Mouse (Mus musculus): ENCODE results near the gene Tor1a. TPM values are rescaled to one million over a fixed set of nuclear protein-coding genes. Genes with fewer than 3 reads are reported as not detected.

The Tor1a gene
- polyA plus RNA-seq (2015; fragmentation: Nextera tagmentation; extraction: Ambion mirVana) = 95.0 and 105 TPM in 2 replicates

DNA sequence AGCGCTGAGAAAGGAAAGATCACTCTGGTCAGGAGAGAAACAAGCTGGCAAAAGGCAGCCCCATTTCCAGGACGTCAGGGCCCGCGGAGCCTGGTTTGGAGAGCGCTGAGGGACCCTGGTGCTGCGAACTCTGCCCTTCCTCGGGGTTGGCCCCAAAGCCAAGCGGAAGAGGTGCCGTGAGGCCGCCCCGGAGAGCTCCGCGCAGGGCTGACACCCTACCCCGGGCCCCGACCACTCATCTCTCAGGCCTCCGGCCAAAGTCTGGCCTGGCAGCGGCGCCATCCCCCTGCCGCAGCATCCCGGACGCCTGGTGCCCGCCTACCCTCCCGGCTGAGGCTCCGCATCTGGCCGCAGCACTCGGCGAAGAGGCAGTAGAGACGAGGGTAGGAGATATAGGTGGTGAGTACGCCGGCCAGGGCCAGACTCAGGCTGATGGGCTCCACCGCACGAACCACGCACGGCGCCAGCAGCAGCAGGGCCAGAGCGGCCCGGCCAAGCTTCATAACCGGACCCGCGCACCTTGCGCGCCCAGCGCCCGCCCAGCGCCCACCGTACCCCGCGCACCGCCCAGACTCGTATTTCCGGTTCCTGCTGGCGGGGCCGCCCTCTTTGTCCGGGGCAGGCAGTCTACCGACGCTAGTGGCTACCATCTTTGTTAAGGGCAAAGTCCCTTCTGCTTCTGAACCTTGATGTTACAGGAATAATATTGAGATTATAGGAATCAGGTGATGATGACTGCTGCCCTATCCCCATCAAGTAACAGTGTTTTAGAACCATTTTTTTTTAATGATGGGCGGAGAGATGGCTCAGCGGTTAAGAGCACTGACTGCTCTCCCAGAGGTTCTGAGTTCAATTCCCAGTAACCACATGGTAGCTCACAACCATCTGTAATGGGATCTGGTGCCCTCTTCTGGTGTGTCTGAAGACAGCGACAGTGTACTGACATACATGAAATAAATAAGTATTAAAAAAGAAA, at the start of gene Tor1a:
TSS of gene Tor1a (minus strand) at position 582 of the 976 bp plus-strand sequence.
- 2% methylated on average over 59 of the region's 59 CpGs for WGBS
- Histone ChIP-seq H3K4me1 (peaks cover 28% of the 10 kb centered on the region), H3K4me2 (peak within 1 kb of the TSS; percentile 98), H3K9me3 (replicated peaks) (no peaks in the 10 kb centered on the region), H3K27me3 (no peaks in the 10 kb centered on the region), H3K27ac (peak within 1 kb of the TSS; percentile 61), H3K9ac (peak within 1 kb of the TSS; percentile 97), H3K36me3 (ENCODE audit: poor library complexity, severe bottlenecking) (peaks cover 47% of the 10 kb centered on the region), H3K4me3 (peak within 1 kb of the TSS; percentile 98)
- ATAC-seq = peak; percentile 96

DNA sequence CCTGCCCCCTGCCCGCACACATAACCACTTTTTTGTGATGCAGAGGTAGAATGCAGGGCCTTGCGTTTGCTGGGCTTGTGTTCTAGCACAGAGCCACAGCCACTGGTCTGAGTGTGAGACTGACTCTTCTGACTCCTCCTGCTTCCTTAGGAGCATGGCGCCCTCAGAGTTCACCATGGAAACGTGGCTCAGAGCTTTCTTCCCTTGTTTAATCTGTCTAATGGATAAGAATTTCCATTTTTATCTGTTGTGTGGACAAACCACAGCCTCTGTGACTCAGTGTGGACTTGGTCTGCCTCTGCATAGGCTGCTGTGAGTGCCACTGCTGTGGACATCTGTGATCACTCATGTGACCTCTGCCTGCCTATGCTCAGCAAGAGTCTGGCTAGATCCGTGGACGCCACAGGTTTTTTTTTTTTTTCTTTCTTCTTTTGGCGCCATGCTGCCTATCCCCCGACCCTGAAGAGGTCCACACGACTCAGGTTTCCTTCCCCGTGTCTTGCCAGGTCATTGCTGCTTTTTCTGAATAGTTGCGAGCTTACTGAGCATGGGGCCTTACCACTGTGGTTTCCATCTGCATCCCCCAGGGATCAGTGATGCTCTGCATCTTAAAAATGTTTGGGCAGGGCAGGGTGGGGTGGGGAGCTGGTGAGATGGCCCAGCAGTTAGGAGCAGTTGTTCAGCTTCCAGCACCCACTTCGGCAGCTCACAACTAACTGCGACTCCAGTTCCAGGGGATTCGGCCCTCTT, 45.8 kb upstream of the Tor1a start:
- H3K9ac ChIP-seq = no peak overlapping the region
- H3K27me3 ChIP-seq = no peaks in the 10 kb centered on the region
- H3K4me3 ChIP-seq = no peak overlapping the region
- H3K9me3 ChIP-seq (replicated peaks) = no peaks in the 10 kb centered on the region
- H3K4me2 ChIP-seq = no peak overlapping the region
- H3K36me3 ChIP-seq (ENCODE audit: poor library complexity, severe bottlenecking) = peaks cover 66% of the 10 kb centered on the region
- no peak for ATAC-seq
- WGBS = 76% methylated on average over 14 of the region's 14 CpGs
- H3K4me1 ChIP-seq = no peaks in the 10 kb centered on the region
- H3K27ac ChIP-seq = no peak overlapping the region

DNA sequence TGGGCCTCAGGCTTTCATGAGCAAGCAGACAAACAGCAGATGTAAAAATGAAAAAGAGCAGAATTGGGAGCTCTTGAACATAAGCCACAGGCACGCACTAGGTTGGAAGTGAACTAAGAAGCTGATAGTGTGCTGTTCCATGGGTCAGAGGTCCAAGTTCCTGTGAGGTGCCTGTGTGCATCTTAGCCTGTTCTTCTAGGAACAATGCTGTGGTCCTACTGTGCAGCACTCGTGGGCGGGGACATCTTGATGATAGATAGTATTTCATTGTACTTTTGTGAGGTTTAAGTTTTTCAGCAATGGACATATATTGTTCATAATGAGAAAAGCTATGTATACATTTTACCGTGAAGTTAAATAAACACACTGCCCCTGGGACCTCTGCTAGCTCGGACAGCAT, 39.5 kb upstream of the Tor1a start:
- Histone ChIP-seq H3K4me2 (no peak overlapping the region), H3K4me3 (no peak overlapping the region), H3K9me3 (replicated peaks) (no peaks in the 10 kb centered on the region), H3K9ac (no peak overlapping the region), H3K27ac (no peak overlapping the region), H3K36me3 (ENCODE audit: poor library complexity, severe bottlenecking) (peaks cover 80% of the 10 kb centered on the region), H3K27me3 (no peaks in the 10 kb centered on the region), H3K4me1 (peaks cover 5% of the 10 kb centered on the region; the same call in 1 of the 2 replicates)
- ATAC-seq = no peak
- WGBS = 91% methylated on average over 5 of the region's 5 CpGs

DNA sequence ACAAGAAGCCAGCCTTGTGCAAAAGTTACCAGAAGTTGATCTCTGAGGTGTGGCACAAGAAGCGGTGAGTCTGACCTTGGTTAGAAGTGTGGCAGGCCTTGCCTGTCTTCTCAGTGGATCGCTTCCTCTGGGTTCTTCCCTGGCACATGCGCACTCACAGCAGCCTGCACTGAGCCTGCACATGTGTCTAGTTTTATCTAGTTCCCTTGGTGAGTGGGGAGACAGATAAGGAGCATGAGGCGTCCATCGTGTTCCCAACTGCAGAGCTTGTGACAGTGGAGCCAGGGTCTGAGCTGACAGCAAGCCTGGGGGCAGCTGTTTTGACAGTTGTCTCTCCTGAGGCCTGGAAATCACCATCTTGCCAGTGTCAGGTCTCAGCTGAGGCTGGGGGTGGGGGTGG, 38.7 kb upstream of the Tor1a start:
- 93% methylated on average over 5 of the region's 5 CpGs for WGBS
- no peak for ATAC-seq
- no peaks in the 10 kb centered on the region for H3K9me3 ChIP-seq (replicated peaks)
- H3K4me3 ChIP-seq = no peak overlapping the region
- H3K4me1 ChIP-seq = peaks cover 5% of the 10 kb centered on the region; the same call in 1 of the 2 replicates
- no peaks in the 10 kb centered on the region for H3K27me3 ChIP-seq
- no peak overlapping the region for H3K4me2 ChIP-seq
- no peak overlapping the region for H3K27ac ChIP-seq
- H3K9ac ChIP-seq = no peak overlapping the region
- H3K36me3 ChIP-seq (ENCODE audit: poor library complexity, severe bottlenecking) = peaks cover 80% of the 10 kb centered on the region

DNA sequence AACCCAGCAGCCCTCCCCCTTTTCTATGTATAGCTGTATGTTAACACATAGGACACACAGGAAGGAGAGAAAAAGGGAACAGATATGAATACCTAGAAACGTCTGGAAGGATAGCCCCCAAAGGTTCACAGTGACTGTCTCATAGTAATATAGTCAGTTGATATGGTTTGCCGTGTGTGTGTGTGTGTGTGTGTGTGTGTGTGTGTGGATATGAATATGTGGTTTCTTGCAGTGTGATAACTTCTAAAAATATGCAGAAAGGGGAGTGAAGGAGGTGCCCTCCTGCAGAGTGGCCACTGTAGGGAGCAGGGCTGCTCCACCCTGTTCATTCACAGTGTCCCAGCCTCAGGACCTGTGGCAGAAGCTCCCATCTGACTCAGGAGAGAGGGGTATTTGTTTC, 37.7 kb upstream of the Tor1a start:
- WGBS = 76% methylated on average over 2 of the region's 2 CpGs
- Histone ChIP-seq H3K36me3 (ENCODE audit: poor library complexity, severe bottlenecking) (peaks cover 70% of the 10 kb centered on the region), H3K27me3 (no peaks in the 10 kb centered on the region), H3K4me1 (peaks cover 5% of the 10 kb centered on the region; the same call in 1 of the 2 replicates), H3K27ac (no peak overlapping the region), H3K9me3 (replicated peaks) (no peaks in the 10 kb centered on the region), H3K9ac (no peak overlapping the region), H3K4me2 (no peak overlapping the region), H3K4me3 (no peak overlapping the region)
- no peak for ATAC-seq

DNA sequence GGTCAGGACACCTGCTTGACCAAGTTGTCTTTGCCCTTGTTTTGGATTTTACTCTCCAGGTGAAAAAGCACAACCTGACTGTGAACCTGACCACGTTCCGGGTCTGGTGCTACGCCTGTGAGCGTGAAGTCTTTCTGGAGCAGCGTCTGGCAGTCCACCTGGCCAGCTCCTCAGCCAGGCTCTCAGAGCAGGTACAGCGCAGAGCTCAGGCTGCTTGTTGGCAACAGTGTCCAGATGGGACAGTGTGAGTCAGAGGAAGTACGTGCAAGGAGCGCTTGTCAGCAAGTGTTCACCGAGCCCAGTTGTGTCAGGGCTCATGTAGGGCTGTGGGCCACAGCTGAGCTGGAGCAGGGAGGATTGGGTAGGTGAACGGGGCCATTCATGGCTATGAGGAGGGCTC, 35.1 kb upstream of the Tor1a start:
- H3K9me3 ChIP-seq (replicated peaks) = no peaks in the 10 kb centered on the region
- H3K36me3 ChIP-seq (ENCODE audit: poor library complexity, severe bottlenecking) = peaks cover 63% of the 10 kb centered on the region
- H3K27ac ChIP-seq = no peak overlapping the region
- H3K4me3 ChIP-seq = no peak overlapping the region
- no peaks in the 10 kb centered on the region for H3K27me3 ChIP-seq
- H3K9ac ChIP-seq = no peak overlapping the region
- 94% methylated on average over 10 of the region's 10 CpGs for WGBS
- no peak for ATAC-seq
- H3K4me2 ChIP-seq = no peak overlapping the region
- H3K4me1 ChIP-seq = peaks cover 5% of the 10 kb centered on the region; the same call in 1 of the 2 replicates

DNA sequence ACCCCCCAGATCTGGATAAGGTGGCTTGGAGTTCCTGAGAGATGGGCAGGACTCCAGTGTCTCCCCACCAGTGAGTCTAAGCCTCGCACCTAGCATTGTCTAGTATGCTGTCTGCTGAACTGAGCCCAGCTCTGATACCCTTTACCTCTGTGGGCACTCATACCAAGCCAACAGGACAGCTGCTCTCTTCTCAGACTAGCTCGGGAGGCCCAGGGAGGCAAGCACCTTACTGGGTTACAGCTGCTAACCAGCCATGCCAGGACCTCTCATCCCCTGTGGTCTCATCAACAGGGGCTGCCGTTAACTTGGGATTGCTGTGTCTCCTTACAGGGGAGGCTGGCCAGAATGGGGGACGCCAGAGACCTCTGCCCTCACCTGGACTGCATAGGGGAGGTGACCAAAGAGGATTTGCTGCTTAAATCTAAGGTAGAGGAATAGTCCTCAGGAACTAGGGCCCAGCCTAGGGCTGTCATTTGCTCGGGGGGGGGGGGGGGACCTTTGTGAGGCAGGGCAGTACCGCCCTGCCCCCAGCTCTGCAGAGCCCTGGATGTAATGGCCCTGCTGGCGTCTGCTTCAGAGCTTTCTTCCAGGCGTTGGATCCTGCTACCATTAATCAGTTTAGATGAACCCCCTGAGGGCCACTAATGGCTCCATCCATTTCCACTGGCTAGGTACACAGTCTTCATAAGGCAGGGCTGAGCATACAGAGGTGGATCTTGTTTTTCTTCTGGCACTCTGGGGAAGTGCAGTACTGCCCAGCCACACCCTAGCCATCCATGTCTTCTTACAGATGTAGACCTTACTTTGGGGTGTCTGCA, 30.9 kb upstream of the Tor1a start:
- H3K36me3 ChIP-seq (ENCODE audit: poor library complexity, severe bottlenecking) = peaks cover 30% of the 10 kb centered on the region
- H3K27me3 ChIP-seq = no peaks in the 10 kb centered on the region
- no peaks in the 10 kb centered on the region for H3K4me1 ChIP-seq
- no peaks in the 10 kb centered on the region for H3K9me3 ChIP-seq (replicated peaks)
- 66% methylated on average over 8 of the region's 8 CpGs for whole genome bisulfite sequencing
- no peak overlapping the region for H3K27ac ChIP-seq
- H3K9ac ChIP-seq = no peak overlapping the region
- no peak for ATAC-seq
- H3K4me3 ChIP-seq = no peak overlapping the region
- no peak overlapping the region for H3K4me2 ChIP-seq

DNA sequence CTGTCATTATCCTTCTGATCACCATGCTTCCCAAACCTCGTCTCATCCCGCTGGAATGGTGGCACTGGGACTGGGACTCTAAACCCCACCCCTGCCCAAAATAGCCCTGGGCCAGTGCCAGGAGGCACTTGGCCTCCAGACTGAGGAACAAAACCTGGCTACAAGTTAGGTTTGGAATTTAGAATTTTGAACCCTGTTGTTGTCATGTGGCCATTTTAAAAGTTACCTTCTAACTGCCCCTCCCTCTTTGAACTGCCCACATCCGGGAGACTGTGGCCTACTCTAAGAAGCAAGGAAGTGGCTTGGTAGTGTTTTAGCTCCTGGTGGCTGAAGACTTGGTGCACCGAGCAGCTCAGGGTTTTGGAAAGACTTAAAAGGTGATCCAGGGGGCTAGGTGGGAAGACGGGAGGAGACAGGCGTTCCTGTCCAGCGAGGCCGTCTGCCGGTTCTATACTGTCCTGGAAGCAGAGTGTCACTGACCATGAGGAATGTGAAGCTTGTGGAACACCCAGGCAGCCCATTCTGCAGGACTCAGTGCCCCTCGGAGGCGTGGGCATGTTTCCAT, 27.8 kb upstream of the Tor1a start:
- H3K36me3 ChIP-seq (ENCODE audit: poor library complexity, severe bottlenecking) = peaks cover 10% of the 10 kb centered on the region
- H3K4me3 ChIP-seq = no peak overlapping the region
- no peak overlapping the region for H3K9ac ChIP-seq
- 69% methylated on average over 11 of the region's 11 CpGs for WGBS
- H3K27ac ChIP-seq = no peak overlapping the region
- no peak for ATAC-seq
- H3K27me3 ChIP-seq = no peaks in the 10 kb centered on the region
- no peaks in the 10 kb centered on the region for H3K4me1 ChIP-seq
- no peak overlapping the region for H3K4me2 ChIP-seq
- no peaks in the 10 kb centered on the region for H3K9me3 ChIP-seq (replicated peaks)

DNA sequence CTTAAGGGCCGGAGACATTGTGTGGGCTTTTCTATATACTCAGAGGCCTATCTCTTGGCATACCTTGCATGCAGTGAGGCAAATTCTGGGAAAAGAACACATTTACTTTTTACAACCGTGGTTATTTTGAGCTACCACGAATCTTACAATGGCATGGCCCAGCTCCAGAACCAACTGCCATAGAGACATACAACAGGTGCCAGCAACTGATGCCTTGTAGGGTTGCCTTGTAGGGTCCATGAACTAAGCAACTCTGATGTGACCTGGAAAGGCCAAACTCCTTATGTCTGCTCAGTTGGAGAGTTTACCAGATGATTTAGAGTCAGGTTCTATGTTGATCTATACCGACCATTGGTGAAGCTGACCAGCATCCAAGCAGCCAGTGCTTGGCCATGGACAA, 27.1 kb upstream of the Tor1a start:
- H3K36me3 ChIP-seq (ENCODE audit: poor library complexity, severe bottlenecking) = peaks cover 7% of the 10 kb centered on the region
- ATAC-seq = no peak
- no peak overlapping the region for H3K4me3 ChIP-seq
- no peaks in the 10 kb centered on the region for H3K9me3 ChIP-seq (replicated peaks)
- no peak overlapping the region for H3K27ac ChIP-seq
- H3K9ac ChIP-seq = no peak overlapping the region
- no peaks in the 10 kb centered on the region for H3K4me1 ChIP-seq
- H3K4me2 ChIP-seq = no peak overlapping the region
- 90% methylated on average over 4 of the region's 4 CpGs for WGBS
- H3K27me3 ChIP-seq = no peaks in the 10 kb centered on the region

DNA sequence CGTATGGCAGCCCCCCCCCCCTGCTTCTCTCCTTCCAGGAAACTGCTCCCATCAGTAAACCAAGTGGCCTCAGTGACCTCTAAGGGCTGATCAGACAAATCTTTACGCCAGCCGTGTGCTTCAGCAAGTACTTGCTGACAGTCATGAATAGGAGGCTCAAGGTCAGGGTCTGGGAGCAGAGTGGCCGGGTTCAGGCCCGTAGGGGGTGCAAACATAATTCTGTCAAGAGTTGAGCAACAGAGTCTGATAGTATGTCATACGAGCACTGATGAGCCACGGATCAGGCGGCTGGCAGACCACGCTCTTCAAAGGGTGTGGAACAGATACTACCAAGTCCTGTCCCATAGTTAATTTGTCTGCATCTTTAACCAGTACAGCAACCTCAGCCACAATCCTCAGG, 22.5 kb upstream of the Tor1a start:
- Histone ChIP-seq H3K4me3 (no peak overlapping the region), H3K4me1 (peaks cover 3% of the 10 kb centered on the region), H3K4me2 (no peak overlapping the region), H3K27me3 (no peaks in the 10 kb centered on the region), H3K9ac (no peak overlapping the region), H3K36me3 (ENCODE audit: poor library complexity, severe bottlenecking) (0 out of 2 replicates have a peak, but pooled peaks cover 3% of the 10 kb centered on the region), H3K27ac (no peak overlapping the region), H3K9me3 (replicated peaks) (no peaks in the 10 kb centered on the region)
- ATAC-seq = no peak
- WGBS = 91% methylated on average over 9 of the region's 9 CpGs

All from forebrain, embryonic 13.5 days (tissue).